8 mouse cellular contexts compared by ENCODE assay signal in the genomic region with DNA sequence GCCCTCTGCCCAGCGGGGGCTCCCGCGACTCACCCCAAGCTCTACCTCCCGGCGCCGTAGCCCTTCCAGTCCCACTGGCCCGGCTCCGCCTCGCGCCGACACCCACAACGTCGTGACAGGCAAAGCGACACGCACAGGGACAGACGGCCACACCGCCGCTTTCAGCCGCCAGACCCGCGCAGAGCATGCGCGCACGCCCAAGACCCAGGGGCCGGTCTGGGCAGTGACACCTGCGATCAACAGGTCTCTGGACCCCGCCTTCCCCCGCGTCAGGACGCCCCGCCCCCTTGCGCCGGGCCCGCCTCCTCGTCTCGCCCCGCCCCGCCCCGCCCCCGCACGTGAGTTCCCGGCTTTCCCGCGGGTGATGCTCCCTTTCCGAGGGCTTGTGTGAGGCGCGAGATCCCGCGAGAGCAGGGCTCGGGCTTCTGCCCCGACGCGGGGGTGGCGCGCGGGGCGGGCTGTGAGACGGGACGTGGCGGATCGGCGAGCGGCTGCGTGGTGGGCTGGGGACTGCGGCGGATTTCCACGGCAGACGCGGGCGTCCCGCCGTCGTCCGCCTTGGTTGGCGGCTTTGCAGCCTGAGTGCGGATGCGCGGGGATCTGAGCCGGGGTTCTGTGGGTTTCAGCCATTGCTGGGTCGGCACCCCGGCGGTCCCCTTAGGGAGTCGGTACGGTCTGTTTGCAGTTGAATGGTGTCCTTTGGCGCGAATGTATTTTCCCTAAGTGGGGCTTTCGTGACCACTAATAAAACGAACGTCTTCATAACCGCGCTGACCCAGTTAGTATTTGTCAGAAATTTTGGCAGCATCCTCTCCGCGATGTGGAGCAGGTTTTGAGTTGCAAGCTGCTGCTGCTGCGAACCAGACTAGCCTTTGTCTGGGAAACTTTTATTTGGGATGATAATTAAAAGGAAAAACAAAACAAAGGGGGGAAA. TPM values are rescaled to one million over a fixed set of nuclear protein-coding genes. Genes with fewer than 3 reads are reported as not detected.
DNase-seq lines count a peak whose midpoint lies in the region; ATAC-seq lines count a peak whose summit lies in the region.

A gene (minus strand): TSS at position 262 of the 934 bp plus-strand sequence.

- peak within 1 kb of the TSS; percentile 96 for H3K27ac ChIP-seq in hindbrain, embryonic 13.5 days

- H3K4me2 ChIP-seq in hindbrain, embryonic 13.5 days: peak within 1 kb of the TSS; percentile 63

- peaks cover 8% of the 10 kb centered on the region; the same call in 1 of the 2 replicates for H3K4me1 ChIP-seq in hindbrain, embryonic 13.5 days (replicated peaks)

- no peaks in the 10 kb centered on the region for H3K27me3 ChIP-seq in hindbrain, embryonic 13.5 days

- peak; percentile 94 for DNase-seq in T-cell, adult 2 months (ENCODE audit: low spot score)
- DNase-seq in cerebellum, postnatal 25 days: peak; percentile 98 to 99
- DNase-seq in frontal cortex, postnatal 25 days (ENCODE audit: low spot score in 2 of 2): peak; percentile 83 to 89
- DNase-seq in layer of hippocampus, postnatal 25 days (ENCODE audit: extremely low spot score in 1 of 2, low spot score in 1 of 2): peak; percentile 87 to 93
- DNase-seq in lung, postnatal 14 days: peak; percentile 94
- peak; percentile 93 for DNase-seq in ovary, postnatal 36 days (ENCODE audit: low spot score)
- peak; percentile 90 for DNase-seq in thymus, postnatal 14 days

- no peaks in the 10 kb centered on the region for H3K9me3 ChIP-seq in hindbrain, embryonic 13.5 days

- ATAC-seq in hindbrain, embryonic 13.5 days (ENCODE audit: low FRiP score): peak; percentile 99

- H3K36me3 ChIP-seq in hindbrain, embryonic 13.5 days: no peaks in the 10 kb centered on the region

- H3K9ac ChIP-seq in hindbrain, embryonic 13.5 days: peak within 1 kb of the TSS; percentile 91

- whole genome bisulfite sequencing in hindbrain, embryonic 13.5 days: under 1% methylated on average over 79 of the region's 94 CpGs

- H3K4me3 ChIP-seq in hindbrain, embryonic 13.5 days: peak within 1 kb of the TSS; percentile 77

RNA-seq across cellular contexts. Expression of the gene that starts here (rescaled TPM):
- polyA plus RNA-seq in hindbrain, embryonic 13.5 days (2015; fragmentation: Nextera tagmentation; extraction: Ambion mirVana): 7.5 and 9.4 TPM in 2 replicates
- total RNA-seq in layer of hippocampus, postnatal 25 days (2021): 10 to 100 TPM; 22.4 to 25.4 TPM

Comparison
In these comparisons a context has a peak if more than half of its experiments do, and no peak if none do; other contexts are left out.
1. Peak in every context shown above with its lines: DNase-seq, ATAC-seq, H3K4me3 ChIP-seq and H3K27ac ChIP-seq.